Mouse (Mus musculus) midbrain, embryonic 16.5 days (tissue): ENCODE results near the gene Ntf3. TPM values are rescaled to one million over a fixed set of nuclear protein-coding genes. Genes with fewer than 3 reads are reported as not detected.

Experiments used
- ATAC-seq: fragments of 200-750 bp; cut with Nextera tagmentation; 2 replicates; pipeline ENCODE4 v1.8.0; 2017; ENCODE audit warnings: moderate TSS enrichment
- H3K27ac ChIP-seq: fragments of 300-500 bp; sonication (generic); 2 replicates; pipeline ENCODE4 v1.5.1; 2014; ENCODE audit warnings: mild to moderate bottlenecking, low read length, mixed read lengths
- H3K27me3 ChIP-seq: fragments of 300-500 bp; sonication (generic); 2 replicates; pipeline ENCODE4 v1.6.1; 2014; ENCODE audit warnings: low read depth, low read length, mixed read lengths; ENCODE audit not compliant: control insufficient read depth, insufficient read depth
- H3K36me3 ChIP-seq: fragments of 300-500 bp; sonication (generic); 2 replicates; pipeline ENCODE4 v1.6.1; 2014; ENCODE audit warnings: mild to moderate bottlenecking, low read length, moderate library complexity, mixed read lengths; ENCODE audit not compliant: control insufficient read depth, insufficient read depth
- H3K4me1 ChIP-seq: fragments of 300-500 bp; sonication (generic); 2 replicates; pipeline ENCODE4 v1.6.1; 2014; ENCODE audit warnings: mild to moderate bottlenecking, low read length, mixed read lengths; ENCODE audit not compliant: control insufficient read depth, insufficient read depth
- H3K4me2 ChIP-seq: fragments of 300-500 bp; sonication (generic); 2 replicates; pipeline ENCODE4 v1.6.1; 2014; ENCODE audit warnings: mild to moderate bottlenecking, low read length, mixed read lengths
- H3K4me3 ChIP-seq: fragments of 300-500 bp; sonication (generic); 2 replicates; pipeline ENCODE4 v1.5.1; 2014; ENCODE audit warnings: low read depth, mild to moderate bottlenecking, low read length, moderate library complexity, mixed read lengths
- H3K9ac ChIP-seq: fragments of 300-500 bp; sonication (generic); 2 replicates; pipeline ENCODE4 v1.6.1; 2014; ENCODE audit warnings: low read depth, low read length, mixed read lengths
- H3K9me3 ChIP-seq: fragments of 300-500 bp; sonication (generic); replicated peaks from 2 replicates; pipeline ENCODE4 v1.6.1; 2014; ENCODE audit warnings: mild to moderate bottlenecking, low read length, mixed read lengths; ENCODE audit not compliant: control insufficient read depth, poor library complexity, severe bottlenecking
- whole genome bisulfite sequencing: fragments of 180-500 bp; shearing (Covaris S2); extraction: QIAGEN DNeasy Blood & Tissue Kit; methylation state at CpG from one replicate; pipeline ENCODE4 v1.1.7; 2014; 5-methylcytosine and 5-hydroxymethylcytosine counted together
- polyA plus RNA-seq: library from polyadenylated mRNA; unstranded; fragments of >200 nt; fragmentation: Nextera tagmentation; extraction: Ambion mirVana; gene quantifications from 2 replicates; pipeline ENCODE4 v1.2.1, GENCODE M21; 2015

The Ntf3 gene
- polyA plus RNA-seq, 1 experiment from 2014 or later = 1.8 TPM

DNA sequence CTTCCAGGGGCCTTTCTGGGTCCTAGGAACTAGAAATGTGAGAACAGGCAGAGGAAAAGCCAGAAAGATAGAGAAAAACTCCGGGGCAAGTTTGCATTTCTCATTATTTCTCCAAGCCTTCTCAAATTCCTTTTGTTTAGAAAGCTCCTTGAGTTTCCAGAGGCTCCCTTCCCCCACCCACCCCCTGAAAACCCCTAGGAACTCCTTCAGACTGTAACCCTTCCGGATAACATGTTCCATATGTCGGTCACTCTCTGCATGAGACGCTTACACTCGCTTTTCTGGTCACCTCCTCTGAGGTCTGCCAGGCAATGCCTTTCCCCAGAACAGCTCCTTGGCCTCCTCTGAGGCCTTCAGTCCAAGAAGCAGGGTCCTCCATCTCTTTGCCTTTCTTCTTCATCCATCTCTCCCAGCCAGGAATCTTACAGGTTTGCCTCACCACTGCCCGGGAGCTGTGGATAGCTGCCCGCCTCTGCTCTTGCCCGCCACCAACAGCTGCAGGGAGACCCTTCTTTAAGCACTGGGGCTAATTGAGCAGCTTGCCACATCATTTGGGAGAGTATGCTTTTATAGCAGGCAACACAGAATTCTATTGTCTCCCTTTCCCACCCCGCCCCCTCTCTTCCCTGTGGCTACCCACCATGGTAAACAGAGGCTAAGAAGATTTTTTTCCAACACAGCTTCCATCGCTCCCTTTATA is 51.6 kb downstream of the Ntf3 start:
- no peaks in the 10 kb centered on the region for H3K36me3 ChIP-seq
- H3K9me3 ChIP-seq = no peaks in the 10 kb centered on the region
- no peak overlapping the region for H3K4me3 ChIP-seq
- ATAC-seq = no peak
- H3K27ac ChIP-seq = no peak overlapping the region
- H3K9ac ChIP-seq = no peak overlapping the region
- no peak overlapping the region for H3K4me2 ChIP-seq
- WGBS = 65% methylated on average over 10 of the region's 10 CpGs
- no peaks in the 10 kb centered on the region for H3K27me3 ChIP-seq
- no peaks in the 10 kb centered on the region for H3K4me1 ChIP-seq

DNA sequence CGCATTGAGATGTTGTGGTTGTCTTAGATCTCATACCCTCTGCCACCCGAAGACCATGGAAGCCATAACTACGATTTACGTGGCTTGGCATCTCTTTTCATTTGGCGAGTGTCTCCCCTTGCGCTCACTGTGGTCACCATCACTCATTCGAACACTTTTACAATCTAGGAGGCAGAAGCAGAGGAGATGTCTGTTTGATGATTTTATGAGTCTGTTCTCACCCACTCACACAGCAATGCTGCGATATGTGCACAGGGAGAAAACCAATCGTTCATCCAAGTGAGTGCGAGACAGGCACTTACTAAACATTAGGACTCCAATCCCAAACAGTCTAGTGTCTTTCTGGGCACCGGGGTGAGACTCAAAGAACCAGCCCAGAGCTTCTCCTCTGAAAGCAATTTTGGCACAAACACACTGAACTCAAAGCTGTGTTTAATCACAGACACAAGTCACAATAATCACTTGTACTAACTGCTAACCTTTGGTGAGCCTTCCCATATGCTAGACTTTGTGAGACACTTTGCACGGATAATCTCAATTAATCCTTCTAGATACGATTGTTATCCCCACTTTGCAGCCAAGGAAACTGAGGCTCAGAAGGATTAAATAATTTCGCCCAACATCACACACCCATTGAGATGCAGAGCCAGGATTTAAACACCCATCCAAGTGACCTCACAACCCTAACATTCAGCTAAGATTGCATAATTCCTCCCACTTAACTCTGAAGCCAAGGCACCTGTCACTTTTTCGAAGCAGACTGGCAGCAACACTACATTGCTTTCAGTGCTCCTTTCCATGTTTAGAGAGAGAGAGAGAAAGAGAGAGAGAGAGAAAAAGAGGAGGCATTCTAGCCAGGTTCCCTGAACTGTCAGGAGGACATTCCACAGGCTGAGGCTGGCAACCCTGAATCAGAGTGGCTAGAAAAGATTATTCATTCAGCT is 55.5 kb downstream of the Ntf3 start:
- ATAC-seq = no peak
- no peak overlapping the region for H3K4me2 ChIP-seq
- no peak overlapping the region for H3K27ac ChIP-seq
- H3K27me3 ChIP-seq = no peaks in the 10 kb centered on the region
- 88% methylated on average over 15 of the region's 15 CpGs for WGBS
- no peak overlapping the region for H3K9ac ChIP-seq
- no peaks in the 10 kb centered on the region for H3K36me3 ChIP-seq
- H3K4me1 ChIP-seq = no peaks in the 10 kb centered on the region
- H3K9me3 ChIP-seq = no peaks in the 10 kb centered on the region
- no peak overlapping the region for H3K4me3 ChIP-seq

DNA sequence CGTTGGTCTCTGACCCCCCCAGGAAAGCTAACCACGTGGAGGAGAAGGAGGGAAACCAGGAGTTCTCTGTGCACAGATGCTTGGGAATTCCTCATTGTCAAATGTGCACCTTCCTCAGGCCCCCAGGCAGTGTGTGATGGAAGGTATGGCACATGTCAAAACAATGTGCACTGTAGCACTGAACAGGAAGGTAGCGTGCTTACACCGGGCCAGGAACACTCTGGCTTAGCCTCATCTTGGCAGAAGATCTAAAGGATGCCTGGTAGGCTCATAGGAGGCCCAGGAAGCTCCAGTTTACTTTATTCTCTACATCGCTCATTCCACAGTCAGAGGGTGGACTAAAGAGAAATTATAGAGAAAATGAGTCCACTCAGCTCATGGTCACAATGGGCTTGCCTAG is 57.5 kb downstream of the Ntf3 start:
- WGBS = 80% methylated on average over 5 of the region's 5 CpGs
- H3K9ac ChIP-seq = no peak overlapping the region
- H3K36me3 ChIP-seq = no peaks in the 10 kb centered on the region
- no peak overlapping the region for H3K27ac ChIP-seq
- H3K4me3 ChIP-seq = no peak overlapping the region
- ATAC-seq = no peak
- H3K9me3 ChIP-seq = no peaks in the 10 kb centered on the region
- no peaks in the 10 kb centered on the region for H3K27me3 ChIP-seq
- H3K4me2 ChIP-seq = no peak overlapping the region
- no peaks in the 10 kb centered on the region for H3K4me1 ChIP-seq

DNA sequence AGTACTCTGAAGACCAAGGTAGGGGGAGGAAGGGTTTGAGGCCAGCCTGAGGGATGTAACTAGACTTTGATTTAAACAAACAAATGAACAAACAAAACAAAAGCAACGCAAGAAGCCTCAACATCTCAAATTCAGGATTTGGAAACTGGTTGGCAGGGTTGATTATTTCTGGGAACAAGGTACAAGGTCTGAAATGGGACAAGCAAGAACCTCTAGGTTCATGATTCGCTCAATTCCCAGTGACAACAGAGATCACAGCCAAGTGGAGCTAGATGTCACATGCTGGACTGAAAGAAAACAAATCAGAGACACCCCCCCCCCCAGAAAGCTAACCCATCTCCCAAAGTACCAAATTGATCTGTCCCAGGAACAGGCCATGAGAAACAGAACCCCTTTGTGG is 57.9 kb downstream of the Ntf3 start:
- WGBS = 84% methylated on average over 2 of the region's 2 CpGs
- no peaks in the 10 kb centered on the region for H3K4me1 ChIP-seq
- H3K27ac ChIP-seq = no peak overlapping the region
- no peaks in the 10 kb centered on the region for H3K36me3 ChIP-seq
- ATAC-seq = no peak
- H3K9ac ChIP-seq = no peak overlapping the region
- no peak overlapping the region for H3K4me3 ChIP-seq
- no peaks in the 10 kb centered on the region for H3K9me3 ChIP-seq
- no peak overlapping the region for H3K4me2 ChIP-seq
- no peaks in the 10 kb centered on the region for H3K27me3 ChIP-seq

DNA sequence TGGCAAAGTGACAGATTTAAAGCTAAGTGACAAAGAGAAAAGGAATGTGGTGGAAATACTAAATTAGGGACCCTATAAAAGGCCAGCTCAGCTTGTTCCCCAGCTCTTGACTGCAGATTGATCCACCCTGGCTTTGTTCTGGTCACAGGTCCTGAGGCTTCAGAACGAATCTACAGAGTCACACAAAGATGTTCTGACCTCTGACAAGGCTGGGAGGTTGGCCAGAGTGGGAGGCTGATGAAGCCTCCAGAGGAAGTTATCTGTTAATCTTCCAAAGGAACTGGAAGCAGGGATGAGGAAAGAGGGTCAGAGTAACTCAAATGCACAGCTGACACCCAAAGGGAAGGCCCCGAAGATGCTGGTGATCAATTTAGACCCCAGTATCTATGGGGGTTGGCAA is 59.3 kb downstream of the Ntf3 start:
- Histone ChIP-seq H3K4me1 (no peaks in the 10 kb centered on the region), H3K27me3 (no peaks in the 10 kb centered on the region), H3K9me3 (no peaks in the 10 kb centered on the region), H3K36me3 (no peaks in the 10 kb centered on the region), H3K4me3 (no peak overlapping the region), H3K9ac (no peak overlapping the region), H3K27ac (no peak overlapping the region), H3K4me2 (no peak overlapping the region)
- no peak for ATAC-seq
- 64% methylated on average over 2 of the region's 2 CpGs for WGBS

DNA sequence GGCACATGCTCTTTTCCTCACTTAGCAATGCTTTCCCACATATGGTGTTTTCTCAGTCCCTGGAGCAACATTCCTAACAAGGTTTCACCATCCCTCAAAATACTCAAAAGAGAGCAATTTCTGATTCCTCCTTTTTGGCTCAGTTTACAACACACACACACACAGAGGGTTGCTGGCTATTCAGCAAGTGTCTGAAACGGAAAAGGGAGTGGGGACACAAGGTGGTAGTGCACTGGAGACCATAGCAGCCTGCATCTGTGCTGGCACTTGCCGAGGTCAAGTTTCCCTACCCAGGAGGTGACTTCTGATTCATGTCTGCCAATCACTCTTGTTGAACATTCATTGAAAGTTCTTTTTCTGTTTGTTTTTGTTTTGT is 59.9 kb downstream of the Ntf3 start:
- Histone ChIP-seq H3K36me3 (no peaks in the 10 kb centered on the region), H3K9me3 (no peaks in the 10 kb centered on the region), H3K27me3 (no peaks in the 10 kb centered on the region), H3K27ac (no peak overlapping the region), H3K4me2 (no peak overlapping the region), H3K4me3 (no peak overlapping the region), H3K4me1 (no peaks in the 10 kb centered on the region), H3K9ac (no peak overlapping the region)
- ATAC-seq = no peak
- 78% methylated on average over 2 of the region's 2 CpGs for WGBS

DNA sequence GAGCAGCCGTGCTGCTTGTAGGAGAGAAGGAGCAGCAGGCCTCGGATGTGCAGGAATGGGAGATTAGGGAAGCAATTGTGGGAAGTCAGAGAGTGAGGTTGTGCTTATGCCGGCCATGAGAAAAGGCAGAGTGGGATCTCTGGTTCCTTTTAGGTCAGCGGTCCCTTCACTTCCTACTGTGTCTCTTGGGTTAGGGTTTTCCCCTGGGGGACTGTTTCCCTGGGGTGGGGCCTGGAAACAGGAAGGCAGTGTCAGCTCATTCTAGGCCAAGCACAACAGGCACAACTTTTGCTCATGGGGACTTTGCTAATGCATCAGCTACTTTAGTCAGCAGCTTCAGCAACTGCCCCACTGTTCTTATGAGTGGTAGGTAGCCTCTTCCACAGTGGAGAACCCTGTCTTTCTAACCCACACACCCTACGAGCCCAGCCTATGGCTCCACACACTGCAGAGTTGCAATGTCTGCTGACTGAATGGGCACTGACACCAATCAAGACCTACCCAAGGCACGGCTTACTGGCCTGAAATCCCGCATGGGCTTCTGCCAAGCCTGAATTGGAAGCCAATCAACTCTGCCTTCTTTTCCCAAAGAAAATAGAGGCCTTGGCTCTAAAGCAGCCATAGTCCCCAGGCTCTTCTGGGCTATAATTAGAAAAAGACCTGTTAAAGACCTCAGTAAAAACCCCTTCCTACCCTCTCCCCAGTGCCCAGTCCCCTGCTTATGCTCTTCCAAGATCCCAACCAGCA is 60.5 kb downstream of the Ntf3 start:
- Histone ChIP-seq H3K9ac (no peak overlapping the region), H3K36me3 (no peaks in the 10 kb centered on the region), H3K4me2 (no peak overlapping the region), H3K27ac (no peak overlapping the region), H3K9me3 (no peaks in the 10 kb centered on the region), H3K27me3 (no peaks in the 10 kb centered on the region), H3K4me3 (no peak overlapping the region), H3K4me1 (no peaks in the 10 kb centered on the region)
- no peak for ATAC-seq
- 74% methylated on average over 7 of the region's 7 CpGs for WGBS

DNA sequence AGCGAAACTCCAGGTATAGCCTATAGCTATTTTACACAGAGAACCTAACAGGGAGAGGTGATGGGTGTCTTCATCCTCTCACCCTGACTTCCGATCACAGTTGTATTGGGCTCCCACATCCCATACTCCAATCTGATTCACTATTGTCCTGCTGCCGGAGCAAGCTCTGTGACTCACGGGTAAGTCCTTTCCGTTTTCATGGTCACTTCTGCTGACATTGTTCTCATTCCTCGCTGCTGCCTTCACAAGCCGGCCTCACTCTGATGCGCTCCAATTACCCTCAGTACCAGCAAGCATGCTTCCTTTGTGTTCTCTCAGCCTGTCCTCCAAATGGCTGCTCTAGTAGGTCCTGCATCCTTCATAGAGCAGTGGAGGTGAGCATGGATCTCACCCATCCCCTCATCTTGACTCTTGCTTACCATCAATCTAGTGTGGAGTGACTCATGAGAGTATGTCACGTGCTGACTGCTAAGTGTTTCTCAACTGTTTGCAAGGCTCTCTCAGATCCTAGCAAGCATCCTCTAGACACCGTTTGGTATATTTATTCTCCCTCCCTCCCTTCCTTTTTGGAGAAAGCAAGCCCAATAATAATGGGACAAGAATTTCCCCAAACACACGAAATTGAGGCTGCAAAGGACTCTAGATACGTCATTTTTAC is 61.5 kb downstream of the Ntf3 start:
- no peak for ATAC-seq
- Histone ChIP-seq H3K27ac (no peak overlapping the region), H3K4me3 (no peak overlapping the region), H3K4me1 (no peaks in the 10 kb centered on the region), H3K9me3 (no peaks in the 10 kb centered on the region), H3K4me2 (no peak overlapping the region), H3K9ac (no peak overlapping the region), H3K36me3 (no peaks in the 10 kb centered on the region), H3K27me3 (no peaks in the 10 kb centered on the region)
- 77% methylated on average over 12 of the region's 12 CpGs for WGBS
